Comparison of ENCODE assay signal across 8 mouse cellular contexts in the genomic region with DNA sequence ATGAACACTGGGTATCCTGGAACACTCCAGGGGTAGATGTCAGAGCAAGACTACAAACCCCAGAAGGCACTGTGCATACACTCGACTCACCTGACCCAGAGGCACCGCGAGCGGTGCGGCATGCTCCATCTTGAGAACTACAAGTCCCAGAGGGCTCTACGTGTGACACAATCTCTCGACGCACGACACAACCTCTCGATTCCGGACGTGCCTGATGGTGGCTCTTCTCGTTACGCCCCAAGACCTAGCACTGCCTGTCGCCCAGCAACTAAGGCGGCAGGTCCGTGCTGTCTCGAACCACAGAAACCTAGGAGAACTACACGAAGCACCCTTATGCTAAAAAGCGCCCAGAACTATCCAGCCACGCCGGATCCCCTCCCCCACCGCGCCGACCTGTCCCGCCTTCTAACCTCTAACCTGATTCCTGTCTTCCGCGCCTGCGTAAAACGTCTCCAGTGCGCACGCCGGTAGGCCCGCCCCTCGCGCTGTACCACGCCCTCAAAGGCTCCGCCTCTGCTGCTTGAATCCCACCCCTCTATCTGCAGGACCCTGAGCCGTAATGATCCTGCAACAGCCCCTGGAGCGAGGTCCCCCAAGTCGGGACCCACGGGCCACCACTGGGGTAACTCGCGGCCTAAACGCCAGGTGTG. TPM values are rescaled to one million over a fixed set of nuclear protein-coding genes. Genes with fewer than 3 reads are reported as not detected.
A peak's percentile ranks its signal among the peaks of the same experiment; 100 is the strongest.
DNase-seq lines count a peak whose midpoint lies in the region; ATAC-seq and TF ChIP-seq lines count a peak whose summit lies in the region.

Gene Hcfc1r1 (plus strand): TSS at position 173 of the 650 bp plus-strand sequence.
Gene Thoc6 (minus strand): TSS at position 459 of the 650 bp plus-strand sequence.

- TF ChIP-seq CTCF in cortical plate, adult 2 months (IDR thresholded peaks at IDR 0.05; ENCODE audit: extremely low read depth, insufficient read depth, low read length) = no peak

- H3K4me1 ChIP-seq in cortical plate, adult 2 months (ENCODE audit: control insufficient read depth, insufficient read depth, low read length) = peaks cover 2% of the 10 kb centered on the region
- peaks cover 64% of the 10 kb centered on the region for H3K4me1 ChIP-seq in megakaryocyte, embryonic 14.5 days

- H3K27ac ChIP-seq in cortical plate, adult 2 months (ENCODE audit: insufficient read depth, low read length) = peak within 1 kb of the TSS; percentile 79

- no peaks in the 10 kb centered on the region for H3K9me3 ChIP-seq in megakaryocyte, embryonic 14.5 days

- H3K4me3 ChIP-seq in cortical plate, adult 2 months (ENCODE audit: insufficient read depth, low read length) = peak within 1 kb of the TSS; percentile 66
- peak within 1 kb of the TSS; percentile 99 for H3K4me3 ChIP-seq in megakaryocyte, embryonic 14.5 days (replicated peaks)

- peak; percentile 92 for ATAC-seq in activated CD4-positive, CD25-positive, alpha-beta regulatory T cell, adult 4 months

- peak; percentile 83 for TF ChIP-seq POLR2A in cortical plate, adult 2 months (IDR thresholded peaks at IDR 0.05; ENCODE audit: extremely low read depth, insufficient read depth, low read length)

- DNase-seq in gastrocnemius, adult 8-10 months (ENCODE audit: low spot score in 2 of 2) = peak; percentile 89 to 90
- peak; percentile 93 for DNase-seq in hindlimb bud, embryonic 11.5 days (ENCODE audit: extremely low spot score, low read depth, low spot score)
- DNase-seq in left cerebral cortex, adult 8-10 months (ENCODE audit: low spot score in 2 of 2) = peak; percentile 95 to 97
- DNase-seq in right cerebral cortex, postnatal 10 days (ENCODE audit: low spot score in 2 of 2) = peak; percentile 95 to 97
- peak; percentile 90 for DNase-seq in urinary bladder, postnatal 25 days (ENCODE audit: low spot score)

- H3K27me3 ChIP-seq in megakaryocyte, embryonic 14.5 days (replicated peaks) = peaks cover 7% of the 10 kb centered on the region

- H3K36me3 ChIP-seq in megakaryocyte, embryonic 14.5 days (replicated peaks; ENCODE audit: low read length) = peaks cover 22% of the 10 kb centered on the region

RNA-seq across cellular contexts. Expression of gene Hcfc1r1, which starts in this region (rescaled TPM):
- polyA plus RNA-seq in activated CD4-positive, CD25-positive, alpha-beta regulatory T cell, adult 4 months (2017; shearing (Covaris generic)) = 10 to 100 TPM; 62.9 to 71.5 TPM
- polyA plus RNA-seq in cortical plate, adult 2 months (2012; rRNA removed) = 137 and 139 TPM in 2 replicates
- 100 to 1,000 TPM; 108 to 127 (median 120) TPM for total RNA-seq in gastrocnemius, adult 8-10 months (2022)
- total RNA-seq in left cerebral cortex, adult 8-10 months (2022) = 100 to 1,000 TPM; 128 to 137 (median 134) TPM
- polyA plus RNA-seq in megakaryocyte, embryonic 14.5 days (2012; ENCODE audit: insufficient read depth, low replicate concordance) = 263 and 516 TPM in 2 replicates

RNA-seq across cellular contexts. Expression of gene Thoc6, which starts in this region (rescaled TPM):
- polyA plus RNA-seq in activated CD4-positive, CD25-positive, alpha-beta regulatory T cell, adult 4 months (2017; shearing (Covaris generic)) = 10 to 100 TPM; 35.6 to 37.7 TPM
- polyA plus RNA-seq in cortical plate, adult 2 months (2012; rRNA removed) = 8.5 and 8.8 TPM in 2 replicates
- total RNA-seq in gastrocnemius, adult 8-10 months (2022) = 1 to 10 TPM; 6.7 to 7.9 (median 7.3) TPM
- 1 to 10 TPM; 5.9 to 8.2 (median 6.9) TPM for total RNA-seq in left cerebral cortex, adult 8-10 months (2022)
- 67.3 and 89.9 TPM in 2 replicates for polyA plus RNA-seq in megakaryocyte, embryonic 14.5 days (2012; ENCODE audit: insufficient read depth, low replicate concordance)

Comparison
In these comparisons a context has a peak if more than half of its experiments do, and no peak if none do; other contexts are left out.
1. Peak in every context shown above with its lines: DNase-seq, ATAC-seq, H3K4me3 ChIP-seq and H3K27ac ChIP-seq.